Mouse (Mus musculus) adipose tissue, adult 10 weeks (tissue): ENCODE measurements around the gene Tlr13. TPM values are rescaled to one million over a fixed set of nuclear protein-coding genes. Genes with fewer than 3 reads are reported as not detected.

Source experiments
- polyA plus RNA-seq: library from polyadenylated mRNA; stranded (reverse); fragments of 350-450 nt; fragmentation: Illumina TruSeq; extraction: RNeasy Lipid Tissue Mini Kit (QIAGEN cat#74804); gene quantifications from one replicate; pipeline ENCODE4 v1.2.3, GENCODE M21; 2014; ENCODE audit warnings: low read depth, low replicate concordance

Gene Tlr13
- 1.8 TPM for polyA plus RNA-seq

GRCm38 (mm10) chrX:106142936-106143335 is at the start of gene Tlr13:
Gene Tlr13 (plus strand): TSS chrX:106143204.

DNA sequence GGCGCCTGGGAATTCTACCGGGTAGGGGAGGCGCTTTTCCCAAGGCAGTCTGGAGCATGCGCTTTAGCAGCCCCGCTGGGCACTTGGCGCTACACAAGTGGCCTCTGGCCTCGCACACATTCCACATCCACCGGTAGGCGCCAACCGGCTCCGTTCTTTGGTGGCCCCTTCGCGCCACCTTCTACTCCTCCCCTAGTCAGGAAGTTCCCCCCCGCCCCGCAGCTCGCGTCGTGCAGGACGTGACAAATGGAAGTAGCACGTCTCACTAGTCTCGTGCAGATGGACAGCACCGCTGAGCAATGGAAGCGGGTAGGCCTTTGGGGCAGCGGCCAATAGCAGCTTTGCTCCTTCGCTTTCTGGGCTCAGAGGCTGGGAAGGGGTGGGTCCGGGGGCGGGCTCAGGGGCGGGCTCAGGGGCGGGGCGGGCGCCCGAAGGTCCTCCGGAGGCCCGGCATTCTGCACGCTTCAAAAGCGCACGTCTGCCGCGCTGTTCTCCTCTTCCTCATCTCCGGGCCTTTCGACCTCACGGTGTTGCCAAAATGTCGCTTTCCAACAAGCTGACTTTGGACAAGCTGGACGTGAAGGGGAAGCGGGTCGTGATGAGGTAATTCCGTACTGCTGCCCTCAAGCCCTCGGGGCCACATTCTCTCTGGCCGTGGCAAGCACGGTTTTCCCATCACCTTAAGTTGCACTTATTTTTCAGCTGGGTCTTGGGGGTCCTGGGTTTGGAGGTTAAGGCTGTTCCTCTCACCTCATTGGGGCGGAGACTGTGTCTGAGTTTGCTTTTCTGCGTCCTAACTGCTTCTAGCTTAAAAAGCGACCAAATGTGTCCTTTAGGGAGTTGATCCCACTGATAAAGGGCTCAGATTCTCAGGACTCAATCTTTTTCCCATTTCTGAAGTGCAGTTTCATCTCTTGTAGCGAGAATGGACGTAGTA is 44.0 kb downstream of the Tlr13 start, which contains the start of gene Pgk1:
TSS of gene Pgk1 (plus strand) at position 388 of the 937 bp plus-strand sequence.

Other genes with a start within 250 kb of the Tlr13 start
- gene Atrx, start 213.8 kb upstream of the Tlr13 start, polyA plus RNA-seq = 39.1 TPM
- 43.7 TPM for gene Magt1, start 131.3 kb upstream of the Tlr13 start, polyA plus RNA-seq
- 197 TPM for gene Cox7b, start 127.5 kb upstream of the Tlr13 start, polyA plus RNA-seq
- gene Atp7a, start 115.9 kb upstream of the Tlr13 start, polyA plus RNA-seq = 10.6 TPM
- gene Pgk1, start 43.9 kb downstream of the Tlr13 start, polyA plus RNA-seq = 140 TPM
- 13.3 TPM for gene Taf9b, start 78.0 kb downstream of the Tlr13 start, polyA plus RNA-seq
- not detected for gene Fnd3c2, start 112.2 kb downstream of the Tlr13 start, polyA plus RNA-seq